Mouse (Mus musculus) gastrocnemius, adult 2 months (tissue): ENCODE data around the gene Cd320. TPM values are rescaled to one million over a fixed set of nuclear protein-coding genes. Genes with fewer than 3 reads are reported as not detected.

ENCODE experiments used
- DNase-seq: peaks from one replicate; pipeline ENCODE4 v3.0.0; 2022
- H3K27ac ChIP-seq: fragments of 200-600 bp; 2 replicates; pipeline ENCODE4 v1.8.1; 2022; ENCODE audit warnings: mild to moderate bottlenecking
- H3K4me3 ChIP-seq: fragments of 200-600 bp; 2 replicates; pipeline ENCODE4 v1.8.1; 2022; ENCODE audit warnings: mild to moderate bottlenecking, moderate library complexity
- CTCF ChIP-seq: fragments of 200-600 bp; IDR thresholded peaks from 2 replicates; pipeline ENCODE4 v1.8.1; 2022; ENCODE audit warnings: antibody characterized with exemption, mild to moderate bottlenecking, moderate library complexity
- intact Hi-C: fragments of 180-260 bp; cut with DNase I; formaldehyde crosslinking; loops from one replicate; pipeline ENCODE4 v1.15.1; 2025
- long read RNA-seq, 2 experiments: library from polyadenylated mRNA; stranded (forward); transcript quantifications; one replicate each; pipeline ENCODE4 v2.0.0; 2021
- total RNA-seq, 2 experiments: library from RNA; stranded (reverse); gene quantifications; 2 replicates each; pipeline ENCODE4 v1.2.3; 2021

Gene Cd320
- 10 to 100 TPM; 13.8 to 16.1 TPM for total RNA-seq
- long read RNA-seq, experiment 1, transcript Cd320-201 (5 exons, 2,209 nt) = major isoform, 10 of 12 reads
- long read RNA-seq, experiment 1, partial matches to known transcripts = 0 of 12 reads
- long read RNA-seq, experiment 1, other reads (novel, unspliced or antisense) = 1 of 12 reads
- long read RNA-seq, experiment 2, transcript Cd320-201 (5 exons, 2,209 nt) = major isoform, 11 of 13 reads
- long read RNA-seq, experiment 2, partial matches to known transcripts = 1 of 13 reads
- long read RNA-seq, experiment 2, other reads (novel, unspliced or antisense) = 0 of 13 reads

- peak; percentile 95 for DNase-seq
- no peak for TF ChIP-seq CTCF
- Histone ChIP-seq H3K27ac (peak within 1 kb of the TSS; percentile 91), H3K4me3 (peak within 1 kb of the TSS; percentile 84)
- intact Hi-C loops = no loop called here
These were observed at the start of gene Cd320 for GRCm38 (mm10) chr17:33842966-33843795. Gene Cd320 (plus strand): TSS chr17:33843091.

- peak; percentile 63 for TF ChIP-seq CTCF
- intact Hi-C loops = no loop called here
- Histone ChIP-seq H3K4me3 (no peak overlapping the region), H3K27ac (no peak overlapping the region)
- DNase-seq = no peak
These were observed 44.6 kb upstream of the Cd320 start for GRCm38 (mm10) chr17:33798306-33798705.

GRCm38 (mm10) chr17:33799277-33799676, 43.6 kb upstream of the Cd320 start:
- intact Hi-C loops = no loop called here
- DNase-seq = no peak
- H3K4me3 ChIP-seq = no peak overlapping the region
- H3K27ac ChIP-seq = no peak overlapping the region
- TF ChIP-seq CTCF = no peak

GRCm38 (mm10) chr17:33802221-33802620, 40.7 kb upstream of the Cd320 start:
- no peak overlapping the region for H3K4me3 ChIP-seq
- peak; percentile 60 for TF ChIP-seq CTCF
- DNase-seq = no peak
- intact Hi-C loops = loop anchor here (1.0 to 5.0 kb wide), 2 partner anchors 56 to 75 kb away; no protein-coding TSS in a partner anchor
- H3K27ac ChIP-seq = no peak overlapping the region

- DNase-seq = no peak
- no peak for TF ChIP-seq CTCF
- Histone ChIP-seq H3K4me3 (no peak overlapping the region), H3K27ac (no peak overlapping the region)
- intact Hi-C loops = loop anchor here (5.0 kb wide), 1 partner anchor 77 kb away; no protein-coding TSS in a partner anchor
These were observed 38.7 kb upstream of the Cd320 start for GRCm38 (mm10) chr17:33804205-33804604.

GRCm38 (mm10) chr17:33804745-33805144, 38.1 kb upstream of the Cd320 start:
- H3K27ac ChIP-seq = no peak overlapping the region
- intact Hi-C loops = loop anchor here (5.0 kb wide), 1 partner anchor 77 kb away; no protein-coding TSS in a partner anchor
- no peak overlapping the region for H3K4me3 ChIP-seq
- no peak for DNase-seq
- no peak for TF ChIP-seq CTCF

GRCm38 (mm10) chr17:33807181-33807888, 35.6 kb upstream of the Cd320 start:
- H3K27ac ChIP-seq = no peak overlapping the region
- H3K4me3 ChIP-seq = no peak overlapping the region
- TF ChIP-seq CTCF = no peak
- DNase-seq = no peak
- intact Hi-C loops = no loop called here

GRCm38 (mm10) chr17:33808192-33808591, 34.7 kb upstream of the Cd320 start:
- no peak for DNase-seq
- no peak overlapping the region for H3K4me3 ChIP-seq
- TF ChIP-seq CTCF = no peak
- intact Hi-C loops = no loop called here
- no peak overlapping the region for H3K27ac ChIP-seq

- TF ChIP-seq CTCF = no peak
- DNase-seq = peak; percentile 93
- intact Hi-C loops = no loop called here
- peak within 1 kb of the TSS; percentile 93 for H3K27ac ChIP-seq
- peak within 1 kb of the TSS; percentile 85 for H3K4me3 ChIP-seq
These were observed 32.4 kb upstream of the Cd320 start, which contains the start of gene Kank3 for GRCm38 (mm10) chr17:33810334-33811141. Gene Kank3 (plus strand): TSS chr17:33810519.

GRCm38 (mm10) chr17:33811142-33811516, 31.8 kb upstream of the Cd320 start:
- no peak for TF ChIP-seq CTCF
- peak overlapping the region; percentile 93 for H3K27ac ChIP-seq
- peak overlapping the region; percentile 85 for H3K4me3 ChIP-seq
- intact Hi-C loops = no loop called here
- DNase-seq = no peak

GRCm38 (mm10) chr17:33812475-33812874, 30.4 kb upstream of the Cd320 start:
- H3K4me3 ChIP-seq = peak overlapping the region; percentile 85

GRCm38 (mm10) chr17:33812990-33813389, 29.9 kb upstream of the Cd320 start:
- H3K27ac ChIP-seq = peak overlapping the region; percentile 93
- intact Hi-C loops = no loop called here
- TF ChIP-seq CTCF = no peak
- peak overlapping the region; percentile 85 for H3K4me3 ChIP-seq
- peak; percentile 54 for DNase-seq

More at GRCm38 (mm10) chr17:33812475-33812874, 30.4 kb upstream of the Cd320 start:
- no peak for TF ChIP-seq CTCF
- peak overlapping the region; percentile 93 for H3K27ac ChIP-seq
- intact Hi-C loops = no loop called here
- DNase-seq = no peak
